Mouse (Mus musculus) stomach, embryonic 16.5 days (tissue): ENCODE measurements at regions not wholly inside any gene's neighbourhood (a gene's known extent, or its start where the extent isn't known, plus 50 kb on each side); places are given as distances from the start of the nearest gene placed in this dataset.
"Not testable (repeated sequence)": the region's sequence is repeated elsewhere in the genome, so short reads cannot be mapped to it uniquely, and the experiment has no call there.

ENCODE experiments used
- ATAC-seq: fragments of 200-750 bp; cut with Nextera tagmentation; 2 replicates; pipeline ENCODE4 v1.8.0; 2017; ENCODE audit warnings: moderate number of reproducible peaks, moderate TSS enrichment; ENCODE audit not compliant: insufficient read depth, low FRiP score
- H3K27ac ChIP-seq: fragments of 300-500 bp; sonication (generic); 2 replicates; pipeline ENCODE4 v1.5.1; 2014; ENCODE audit warnings: low read length
- H3K27me3 ChIP-seq: fragments of 300-500 bp; sonication (generic); 2 replicates; pipeline ENCODE4 v1.6.1; 2014; ENCODE audit warnings: low read length, control low read depth, mixed read lengths; ENCODE audit not compliant: control insufficient read depth, insufficient read depth
- H3K36me3 ChIP-seq: fragments of 300-500 bp; sonication (generic); 2 replicates; pipeline ENCODE4 v1.6.1; 2014; ENCODE audit warnings: low read length; ENCODE audit not compliant: control insufficient read depth, insufficient read depth
- H3K4me1 ChIP-seq: fragments of 300-500 bp; sonication (generic); 2 replicates; pipeline ENCODE4 v1.6.1; 2014; ENCODE audit warnings: low read length, control low read depth, mixed read lengths; ENCODE audit not compliant: control insufficient read depth, insufficient read depth
- H3K4me2 ChIP-seq: fragments of 300-500 bp; sonication (generic); 2 replicates; pipeline ENCODE4 v1.6.1; 2014; ENCODE audit warnings: low read depth, low read length, mixed read lengths
- H3K4me3 ChIP-seq: fragments of 300-500 bp; sonication (generic); replicated peaks from 2 replicates; pipeline ENCODE4 v1.5.1; 2014; ENCODE audit warnings: mild to moderate bottlenecking, low read length
- H3K9ac ChIP-seq: fragments of 300-500 bp; sonication (generic); 2 replicates; pipeline ENCODE4 v1.6.1; 2014; ENCODE audit warnings: low read length
- H3K9me3 ChIP-seq: fragments of 300-500 bp; sonication (generic); replicated peaks from 2 replicates; pipeline ENCODE4 v1.6.1; 2016; ENCODE audit warnings: low read length, control low read depth; ENCODE audit not compliant: control insufficient read depth
- WGBS: fragments of 180-500 bp; shearing (Covaris S2); extraction: QIAGEN DNeasy Blood & Tissue Kit; methylation state at CpG from one replicate; pipeline ENCODE4 v1.1.7; 2014; 5-methylcytosine and 5-hydroxymethylcytosine counted together

DNA sequence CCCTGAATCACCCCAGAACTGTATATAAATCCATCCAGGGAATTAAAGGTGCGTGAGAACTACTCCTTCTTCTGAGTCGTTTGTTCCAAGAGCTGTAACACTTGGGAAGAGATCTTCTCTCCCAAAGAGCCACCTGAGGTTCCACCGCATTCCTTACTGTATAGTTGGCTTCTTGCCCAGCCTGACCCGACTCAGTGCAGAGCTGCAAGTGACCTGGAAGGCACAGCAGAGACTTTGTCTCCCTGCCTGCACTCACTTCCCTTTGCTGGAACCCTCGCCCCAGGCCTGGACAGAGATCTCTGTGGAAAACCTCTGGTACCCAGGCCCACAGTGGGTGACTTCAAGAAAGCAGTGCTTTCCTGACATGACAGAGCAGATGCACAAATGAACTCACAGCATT is 83.6 kb upstream of the Zfp706 start:
- H3K27me3 ChIP-seq, H3K9ac ChIP-seq, H3K36me3 ChIP-seq, H3K4me2 ChIP-seq, H3K9me3 ChIP-seq, H3K4me3 ChIP-seq, H3K27ac ChIP-seq, ATAC-seq, H3K4me1 ChIP-seq: not testable (repeated sequence)
- WGBS = 57% methylated on average over 5 of the region's 5 CpGs

DNA sequence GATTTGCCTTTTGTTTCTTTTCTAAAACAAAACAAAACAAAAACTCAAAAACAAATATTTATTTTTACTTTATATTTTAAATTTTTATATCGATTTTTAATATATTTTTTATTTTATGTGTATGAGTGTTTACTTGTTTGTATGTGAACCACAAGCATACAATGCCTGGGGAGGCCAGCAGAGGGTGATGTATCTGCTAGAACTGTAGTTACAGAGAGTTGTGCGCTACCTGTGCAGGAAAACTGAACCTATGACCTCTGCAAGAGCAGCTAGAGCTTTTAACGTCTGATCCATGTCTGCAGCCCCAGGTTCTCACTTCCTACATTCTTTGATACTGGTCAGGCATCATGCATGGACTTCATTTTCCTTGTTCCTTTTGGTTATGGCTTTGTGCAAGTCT is 76.2 kb upstream of the Zfp706 start:
- Histone ChIP-seq H3K27me3 (no peaks in the 10 kb centered on the region), H3K36me3 (no peaks in the 10 kb centered on the region), H3K9ac (no peak overlapping the region), H3K4me3 (no peak overlapping the region), H3K9me3 (peaks cover 2% of the 10 kb centered on the region; the same call in 1 of the 2 replicates), H3K4me2 (no peak overlapping the region), H3K4me1 (no peaks in the 10 kb centered on the region), H3K27ac (no peak overlapping the region)
- 75% methylated on average over 3 of the region's 3 CpGs for WGBS
- ATAC-seq = no peak

DNA sequence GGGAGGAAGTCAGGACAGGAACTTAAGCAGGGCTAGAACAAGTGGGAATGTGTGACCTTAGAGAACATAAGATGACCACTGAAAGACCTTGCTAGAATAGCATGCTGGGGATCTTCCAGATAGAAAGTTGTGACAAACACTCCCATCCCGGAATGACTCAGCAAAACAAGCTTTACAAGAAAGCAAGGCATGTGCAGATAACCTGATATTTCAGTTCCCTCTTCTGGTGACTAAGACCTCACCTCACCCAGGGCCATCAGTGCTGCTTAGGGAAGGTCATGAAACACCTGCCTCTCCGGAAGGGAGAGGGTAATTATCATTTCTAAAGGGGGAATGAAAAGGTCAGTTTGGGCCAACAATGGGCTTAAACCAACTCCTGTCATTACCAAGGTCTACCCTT is 74.3 kb upstream of the Zfp706 start:
- Histone ChIP-seq H3K4me1 (no peaks in the 10 kb centered on the region), H3K4me3 (no peak overlapping the region), H3K9ac (no peak overlapping the region), H3K36me3 (no peaks in the 10 kb centered on the region), H3K4me2 (no peak overlapping the region), H3K27ac (no peak overlapping the region), H3K27me3 (no peaks in the 10 kb centered on the region), H3K9me3 (no peaks in the 10 kb centered on the region)
- no peak for ATAC-seq
- 64% methylated on average over 2 of the region's 2 CpGs for WGBS

GRCm38 (mm10) chr15:37080931-37081330 is 73.4 kb upstream of the Zfp706 start:
- no peaks in the 10 kb centered on the region for H3K4me1 ChIP-seq
- H3K4me2 ChIP-seq = no peak overlapping the region
- H3K27ac ChIP-seq = no peak overlapping the region
- H3K9me3 ChIP-seq = no peaks in the 10 kb centered on the region
- no peaks in the 10 kb centered on the region for H3K27me3 ChIP-seq
- H3K9ac ChIP-seq = no peak overlapping the region
- H3K36me3 ChIP-seq = no peaks in the 10 kb centered on the region
- 96% methylated on average over 2 of the region's 2 CpGs for WGBS
- H3K4me3 ChIP-seq = no peak overlapping the region
- no peak for ATAC-seq

DNA sequence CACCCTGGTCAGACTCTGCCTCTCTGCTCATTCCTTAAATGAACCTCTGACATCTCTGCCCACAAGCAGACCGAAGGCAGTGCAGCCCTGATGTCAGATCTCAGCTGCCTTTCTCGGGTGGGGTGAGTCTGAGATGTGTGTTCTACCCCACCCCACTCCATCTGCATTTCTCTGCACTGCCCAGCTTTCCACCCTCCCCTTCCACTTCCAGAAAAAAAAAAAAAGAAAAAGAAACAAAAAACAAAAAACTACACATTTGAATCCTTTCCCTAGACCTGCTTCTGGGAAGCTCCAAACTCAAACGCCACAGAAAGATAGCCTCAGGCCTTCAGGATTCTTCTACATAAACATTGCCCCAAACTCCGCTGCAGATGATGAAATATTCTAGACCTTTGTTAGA is 72.8 kb upstream of the Zfp706 start:
- H3K9me3 ChIP-seq = no peaks in the 10 kb centered on the region
- H3K4me3 ChIP-seq = no peak overlapping the region
- no peak for ATAC-seq
- no peaks in the 10 kb centered on the region for H3K27me3 ChIP-seq
- H3K36me3 ChIP-seq = no peaks in the 10 kb centered on the region
- no peak overlapping the region for H3K9ac ChIP-seq
- no peaks in the 10 kb centered on the region for H3K4me1 ChIP-seq
- WGBS = 88% methylated on average over 4 of the region's 4 CpGs
- H3K27ac ChIP-seq = no peak overlapping the region
- H3K4me2 ChIP-seq = no peak overlapping the region

DNA sequence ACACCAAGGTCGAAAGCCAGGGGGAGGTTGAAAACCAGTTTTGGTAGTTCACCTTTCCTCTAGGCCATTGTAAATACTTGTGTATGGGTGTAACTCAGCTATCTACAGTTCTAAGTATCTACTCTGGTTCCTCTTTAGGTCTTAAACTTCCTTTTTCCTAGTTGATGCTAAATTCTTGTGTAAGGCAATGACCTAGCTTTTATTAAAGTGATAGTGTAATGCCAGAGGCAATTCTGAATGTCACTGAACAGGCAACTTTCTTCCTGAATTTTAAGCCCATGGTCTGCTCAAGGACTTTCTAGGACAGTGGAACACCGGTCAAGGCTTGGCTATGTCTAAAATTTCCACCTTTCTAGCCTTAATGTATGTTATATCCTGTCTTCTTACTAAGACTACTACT is 66.6 kb upstream of the Zfp706 start:
- H3K4me1 ChIP-seq, H3K9me3 ChIP-seq, H3K27ac ChIP-seq, H3K27me3 ChIP-seq, H3K4me2 ChIP-seq, H3K4me3 ChIP-seq, H3K9ac ChIP-seq, ATAC-seq, H3K36me3 ChIP-seq: not testable (repeated sequence)
- WGBS = 91% methylated on average over 2 of the region's 2 CpGs

- Histone ChIP-seq H3K9me3 (no peaks in the 10 kb centered on the region), H3K9ac (no peak overlapping the region), H3K4me1 (no peaks in the 10 kb centered on the region), H3K27me3 (no peaks in the 10 kb centered on the region), H3K36me3 (no peaks in the 10 kb centered on the region), H3K4me3 (no peak overlapping the region), H3K27ac (no peak overlapping the region), H3K4me2 (no peak overlapping the region)
- WGBS = 79% methylated on average over 5 of the region's 5 CpGs
- ATAC-seq = no peak
Measured at GRCm38 (mm10) chr15:37072202-37072862, 64.8 kb upstream of the Zfp706 start.

DNA sequence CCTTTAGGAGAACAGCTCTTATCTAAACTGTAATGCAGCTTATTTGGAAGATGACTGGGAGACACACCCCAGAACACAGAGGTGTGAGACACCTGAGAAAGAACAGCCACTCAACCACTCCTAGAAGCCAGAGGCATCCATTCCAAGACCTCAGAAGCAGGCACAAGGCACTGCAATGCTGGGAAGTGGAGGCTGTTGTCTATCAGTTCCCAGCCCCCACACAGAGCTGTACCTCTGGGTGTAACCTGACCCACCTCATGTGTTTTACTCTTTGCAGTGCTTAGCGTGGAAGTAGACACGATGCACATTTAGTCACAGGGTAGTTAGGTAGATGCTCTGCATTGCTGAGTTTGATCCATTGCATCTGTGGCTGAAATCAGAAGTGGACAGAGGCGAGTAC is 62.6 kb upstream of the Zfp706 start:
- Histone ChIP-seq H3K4me3 (no peak overlapping the region), H3K4me1 (no peaks in the 10 kb centered on the region), H3K9ac (no peak overlapping the region), H3K36me3 (no peaks in the 10 kb centered on the region), H3K9me3 (no peaks in the 10 kb centered on the region), H3K27me3 (no peaks in the 10 kb centered on the region), H3K4me2 (no peak overlapping the region), H3K27ac (no peak overlapping the region)
- ATAC-seq = no peak
- WGBS = 53% methylated on average over 3 of the region's 3 CpGs

DNA sequence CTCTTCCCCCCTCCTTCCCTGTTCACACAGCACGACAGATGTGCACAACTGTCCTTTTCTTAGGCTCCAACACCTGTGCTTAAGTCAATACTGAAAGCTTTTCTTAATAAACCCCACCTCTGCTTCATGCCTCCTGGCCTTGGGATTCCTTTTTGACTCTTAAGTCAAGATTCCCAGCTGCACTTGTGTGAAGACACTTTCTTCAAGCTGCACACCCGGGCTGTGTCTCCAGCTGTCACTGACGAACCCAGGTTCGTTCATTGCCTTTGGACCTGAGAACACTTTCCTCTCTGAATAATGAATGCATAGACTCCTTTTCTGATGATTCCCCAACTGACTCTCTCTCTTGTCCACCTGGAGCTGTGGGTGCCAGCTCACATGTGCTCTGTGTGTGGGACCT is 59.8 kb upstream of the Zfp706 start:
- Histone ChIP-seq H3K9me3 (no peaks in the 10 kb centered on the region), H3K27ac (no peak overlapping the region)
- WGBS = 56% methylated on average over 4 of the region's 4 CpGs

More for the DNA sequence above, 59.8 kb upstream of the Zfp706 start:
- no peak for ATAC-seq
- Histone ChIP-seq H3K4me3 (no peak overlapping the region), H3K9ac (no peak overlapping the region), H3K4me1 (no peaks in the 10 kb centered on the region), H3K27me3 (no peaks in the 10 kb centered on the region), H3K4me2 (no peak overlapping the region), H3K36me3 (no peaks in the 10 kb centered on the region)
